Mouse (Mus musculus): ENCODE data around the gene Hepacam.

- TF ChIP-seq POLR2A (IDR thresholded peaks at IDR 0.05; ENCODE audit: borderline replicate concordance, control insufficient read depth, low read depth, low read length) (no peak), CTCF (IDR thresholded peaks at IDR 0.05; ENCODE audit: control insufficient read depth, insufficient read depth, low read length) (no peak)
Measured at GRCm38 (mm10) chr9:37402501-37402900, 35.4 kb downstream of the Hepacam start.
